Mouse (Mus musculus) kidney, embryonic 14.5 days (tissue): ENCODE measurements around the gene Cyba. TPM values are rescaled to one million over a fixed set of nuclear protein-coding genes. Genes with fewer than 3 reads are reported as not detected.
A peak's percentile ranks its signal among the peaks of the same experiment; 100 is the strongest.

Source experiments
- ATAC-seq: fragments of 200-750 bp; cut with Nextera tagmentation; 2 replicates; pipeline ENCODE4 v1.8.0; 2017; ENCODE audit warnings: moderate number of reproducible peaks, mild to moderate bottlenecking, moderate TSS enrichment, moderate library complexity; ENCODE audit not compliant: low FRiP score, low TSS enrichment
- H3K27ac ChIP-seq: fragments of 300-500 bp; sonication (generic); 2 replicates; pipeline ENCODE4 v1.5.1; 2014; ENCODE audit warnings: low read depth, mild to moderate bottlenecking, low read length, moderate library complexity, mixed read lengths
- H3K27me3 ChIP-seq: fragments of 300-500 bp; sonication (generic); 2 replicates; pipeline ENCODE4 v1.6.1; 2014; ENCODE audit warnings: mild to moderate bottlenecking, low read length; ENCODE audit not compliant: control insufficient read depth, insufficient read depth
- H3K36me3 ChIP-seq: fragments of 300-500 bp; sonication (generic); 2 replicates; pipeline ENCODE4 v1.6.1; 2014; ENCODE audit warnings: low read length, mixed read lengths; ENCODE audit not compliant: control insufficient read depth, insufficient read depth
- H3K4me1 ChIP-seq: fragments of 300-500 bp; sonication (generic); 2 replicates; pipeline ENCODE4 v1.6.1; 2014; ENCODE audit warnings: low read length, mixed read lengths; ENCODE audit not compliant: control insufficient read depth, insufficient read depth
- H3K4me2 ChIP-seq: fragments of 300-500 bp; sonication (generic); replicated peaks from 2 replicates; pipeline ENCODE4 v1.6.1; 2014; ENCODE audit warnings: low read depth, mild to moderate bottlenecking, low read length
- H3K4me3 ChIP-seq: fragments of 300-500 bp; sonication (generic); 2 replicates; pipeline ENCODE4 v1.5.1; 2014; ENCODE audit warnings: mild to moderate bottlenecking, low read length
- H3K9ac ChIP-seq: fragments of 300-500 bp; sonication (generic); 2 replicates; pipeline ENCODE4 v1.6.1; 2014; ENCODE audit warnings: low read depth, mild to moderate bottlenecking, low read length, moderate library complexity
- H3K9me3 ChIP-seq: fragments of 300-500 bp; sonication (generic); 2 replicates; pipeline ENCODE4 v1.6.1; 2016; ENCODE audit warnings: low read length; ENCODE audit not compliant: control insufficient read depth
- WGBS: fragments of 180-500 bp; shearing (Covaris S2); extraction: QIAGEN DNeasy Blood & Tissue Kit; methylation state at CpG from one replicate; pipeline ENCODE4 v1.1.7; 2014; 5-methylcytosine and 5-hydroxymethylcytosine counted together
- polyA plus RNA-seq: library from polyadenylated mRNA; unstranded; fragments of >200 nt; fragmentation: Nextera tagmentation; extraction: Ambion mirVana; gene quantifications from 2 replicates; pipeline ENCODE4 v1.2.1, GENCODE M21; 2014

Gene Cyba
- polyA plus RNA-seq, 1 experiment from 2014 or later, result 216 TPM

GRCm38 (mm10) chr8:122431694-122432442 is 862 bp downstream of the Cyba start:
- peaks cover 20% of the 10 kb centered on the region for H3K4me1 ChIP-seq
- no peaks in the 10 kb centered on the region for H3K27me3 ChIP-seq
- peaks cover 25% of the 10 kb centered on the region for H3K36me3 ChIP-seq
- H3K27ac ChIP-seq, result peak overlapping the region; percentile 65; the same call in 1 of the 2 replicates
- H3K4me2 ChIP-seq, result peak overlapping the region; percentile 90
- peak overlapping the region; percentile 59 for H3K4me3 ChIP-seq
- peak overlapping the region; percentile 75 for H3K9ac ChIP-seq
- H3K9me3 ChIP-seq, result no peaks in the 10 kb centered on the region
- 31% methylated on average over 18 of the region's 18 CpGs for WGBS
- peak; percentile 1; the same call in 1 of the 2 replicates for ATAC-seq

DNA sequence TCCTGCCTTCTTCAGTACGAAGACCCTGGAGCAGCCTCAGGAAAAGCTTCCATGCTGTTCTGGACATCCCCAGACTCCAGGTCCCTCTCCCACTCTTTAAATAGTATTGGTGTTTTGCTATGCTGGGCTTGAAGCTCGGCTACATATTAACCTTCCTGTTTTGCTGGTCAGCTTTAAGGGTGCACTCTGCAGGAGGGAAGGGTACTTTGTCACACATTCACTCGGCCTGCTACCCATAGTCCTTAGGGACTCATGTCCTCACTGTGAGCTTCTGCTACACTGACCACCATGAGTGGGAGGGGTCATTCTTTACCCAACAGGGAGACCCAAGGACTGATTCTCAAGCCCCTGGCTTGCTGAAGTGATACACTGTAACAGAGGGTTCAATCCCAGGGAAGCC is 2.1 kb downstream of the Cyba start:
- H3K36me3 ChIP-seq, result peaks cover 15% of the 10 kb centered on the region
- WGBS, result 74% methylated on average over 3 of the region's 3 CpGs
- no peak overlapping the region for H3K4me2 ChIP-seq
- no peaks in the 10 kb centered on the region for H3K27me3 ChIP-seq
- no peak overlapping the region for H3K9ac ChIP-seq
- H3K9me3 ChIP-seq, result no peaks in the 10 kb centered on the region
- peaks cover 18% of the 10 kb centered on the region for H3K4me1 ChIP-seq
- H3K4me3 ChIP-seq, result no peak overlapping the region
- ATAC-seq, result no peak
- peak overlapping the region; percentile 8; the same call in 1 of the 2 replicates for H3K27ac ChIP-seq

DNA sequence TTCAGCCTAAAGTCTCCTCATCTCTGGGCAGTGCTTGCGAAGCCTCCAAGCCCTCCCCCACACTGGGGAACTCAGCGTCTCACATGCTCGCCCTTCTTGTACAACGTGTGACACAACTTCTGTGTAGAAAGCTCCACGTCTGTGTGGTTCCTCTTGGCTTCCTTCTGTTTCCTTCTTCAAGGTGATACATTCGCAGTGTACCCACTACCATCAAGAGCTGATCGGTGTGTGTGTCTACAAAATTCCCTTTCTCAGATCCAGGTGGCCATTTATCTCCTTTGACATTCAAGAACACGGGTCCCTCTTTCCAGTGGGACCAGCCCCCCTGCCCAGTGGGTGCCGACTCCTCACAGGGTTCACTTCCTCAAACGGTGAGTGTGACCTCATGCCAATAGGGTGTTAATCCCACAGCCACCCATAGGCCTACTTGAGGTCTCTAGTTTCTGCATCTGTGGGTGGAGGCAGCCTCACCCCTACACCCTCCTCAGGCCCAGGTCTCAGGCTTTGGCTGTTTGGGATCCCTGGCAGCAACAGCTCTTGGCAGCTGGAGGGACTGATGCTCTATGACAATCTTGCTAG is 2.6 kb downstream of the Cyba start:
- WGBS, result 79% methylated on average over 10 of the region's 10 CpGs
- no peak overlapping the region for H3K4me3 ChIP-seq
- no peak for ATAC-seq
- no peak overlapping the region for H3K4me2 ChIP-seq
- no peaks in the 10 kb centered on the region for H3K9me3 ChIP-seq
- H3K27me3 ChIP-seq, result no peaks in the 10 kb centered on the region
- H3K27ac ChIP-seq, result peak overlapping the region; percentile 8; the same call in 1 of the 2 replicates
- H3K36me3 ChIP-seq, result peaks cover 12% of the 10 kb centered on the region
- no peak overlapping the region for H3K9ac ChIP-seq
- H3K4me1 ChIP-seq, result peaks cover 18% of the 10 kb centered on the region

- Histone ChIP-seq H3K4me1 (peaks cover 15% of the 10 kb centered on the region), H3K27ac (no peak overlapping the region), H3K27me3 (no peaks in the 10 kb centered on the region), H3K4me2 (no peak overlapping the region), H3K4me3 (no peak overlapping the region), H3K9me3 (no peaks in the 10 kb centered on the region), H3K36me3 (peaks cover 3% of the 10 kb centered on the region; the same call in 1 of the 2 replicates), H3K9ac (no peak overlapping the region)
- WGBS, result 84% methylated on average over 9 of the region's 9 CpGs
- no peak for ATAC-seq
Observed at GRCm38 (mm10) chr8:122428163-122428562, 4.6 kb downstream of the Cyba start.

- Histone ChIP-seq H3K4me1 (peaks cover 9% of the 10 kb centered on the region), H3K36me3 (peaks cover 3% of the 10 kb centered on the region; the same call in 1 of the 2 replicates), H3K4me3 (no peak overlapping the region), H3K4me2 (no peak overlapping the region), H3K27me3 (no peaks in the 10 kb centered on the region), H3K27ac (no peak overlapping the region), H3K9ac (no peak overlapping the region), H3K9me3 (no peaks in the 10 kb centered on the region)
- WGBS, result 87% methylated on average over 7 of the region's 7 CpGs
- no peak for ATAC-seq
Observed at GRCm38 (mm10) chr8:122427607-122428006, 5.1 kb downstream of the Cyba start.

DNA sequence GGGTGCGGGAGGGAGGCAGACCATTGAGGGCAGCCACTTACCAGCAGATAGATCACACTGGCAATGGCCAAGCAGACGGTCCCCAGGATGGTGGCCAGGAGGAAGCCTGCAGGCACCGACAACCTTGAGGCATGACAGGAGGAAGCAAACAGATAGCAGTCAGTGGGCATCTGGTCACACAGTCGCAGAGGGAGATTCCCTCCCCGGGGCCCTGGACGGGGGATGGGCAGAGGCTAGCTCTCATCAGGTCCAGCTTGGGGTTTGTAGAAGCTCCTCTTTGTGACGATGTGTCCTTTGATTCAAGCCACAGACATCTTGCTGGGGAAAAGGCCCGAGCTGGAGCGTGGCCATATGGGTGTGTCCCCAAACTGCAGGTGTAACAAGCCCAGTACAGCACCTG is 6.6 kb downstream of the Cyba start:
- Histone ChIP-seq H3K4me2 (no peak overlapping the region), H3K9ac (no peak overlapping the region), H3K36me3 (peaks cover 3% of the 10 kb centered on the region; the same call in 1 of the 2 replicates), H3K9me3 (no peaks in the 10 kb centered on the region), H3K4me3 (no peak overlapping the region), H3K27ac (no peak overlapping the region), H3K27me3 (no peaks in the 10 kb centered on the region), H3K4me1 (no peaks in the 10 kb centered on the region)
- ATAC-seq, result no peak
- WGBS, result 86% methylated on average over 9 of the region's 9 CpGs

- Histone ChIP-seq H3K4me2 (no peak overlapping the region), H3K9ac (no peak overlapping the region)
- 47% methylated on average over 5 of the region's 5 CpGs for WGBS
Observed at GRCm38 (mm10) chr8:122423659-122424058, 9.1 kb downstream of the Cyba start.

DNA sequence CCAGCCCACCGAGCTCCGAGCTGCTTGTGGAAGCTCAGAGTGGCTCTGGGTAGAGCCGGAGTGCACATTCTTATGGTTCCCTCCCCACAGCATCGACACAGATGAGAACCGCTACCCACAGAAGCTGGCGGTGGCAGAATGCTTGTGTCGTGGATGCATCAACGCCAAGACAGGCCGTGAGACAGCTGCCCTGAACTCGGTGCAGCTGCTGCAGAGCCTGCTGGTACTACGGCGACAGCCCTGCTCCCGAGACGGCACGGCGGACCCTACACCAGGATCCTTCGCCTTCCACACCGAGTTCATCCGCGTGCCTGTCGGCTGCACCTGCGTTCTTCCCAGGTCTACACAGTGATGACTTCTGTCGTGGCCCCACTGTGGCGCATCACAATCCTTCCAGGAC is 9.5 kb downstream of the Cyba start:
- Histone ChIP-seq H3K4me2 (no peak overlapping the region), H3K9me3 (no peaks in the 10 kb centered on the region), H3K4me3 (no peak overlapping the region), H3K27ac (no peak overlapping the region), H3K4me1 (no peaks in the 10 kb centered on the region), H3K27me3 (no peaks in the 10 kb centered on the region), H3K36me3 (peaks cover 12% of the 10 kb centered on the region), H3K9ac (no peak overlapping the region)
- 86% methylated on average over 24 of the region's 24 CpGs for WGBS
- no peak for ATAC-seq

More at GRCm38 (mm10) chr8:122423659-122424058, 9.1 kb downstream of the Cyba start:
- no peaks in the 10 kb centered on the region for H3K9me3 ChIP-seq
- no peaks in the 10 kb centered on the region for H3K27me3 ChIP-seq
- H3K4me1 ChIP-seq, result no peaks in the 10 kb centered on the region
- peaks cover 8% of the 10 kb centered on the region for H3K36me3 ChIP-seq
- ATAC-seq, result 0 out of 2 replicates have a peak, but pooled peaks have one; percentile 21
- no peak overlapping the region for H3K27ac ChIP-seq
- H3K4me3 ChIP-seq, result no peak overlapping the region
